Mouse (Mus musculus) inflammation-experienced regulatory T-cells (primary cell): Measurements from ENCODE around the gene Pars2. TPM values are rescaled to one million over a fixed set of nuclear protein-coding genes. Genes with fewer than 3 reads are reported as not detected.

Source experiments
- polyA plus RNA-seq, 2 experiments: library from polyadenylated mRNA; unstranded; fragments of 100-300 nt; shearing (Covaris generic); gene quantifications; one replicate each; pipeline ENCODE4 v1.2.1; 2017

The Pars2 gene
- 10 to 100 TPM; 11.8 to 13.5 TPM for polyA plus RNA-seq

GRCm38 (mm10) chr4:106650833-106651527 is at the start of gene Pars2:
Gene Pars2 (plus strand): TSS chr4:106651069.

GRCm38 (mm10) chr4:106617056-106617455 is 33.8 kb upstream of the Pars2 start, which contains the start of gene Lexm:
Gene Lexm (minus strand): TSS chr4:106617241.

GRCm38 (mm10) chr4:106622030-106622493 is 28.8 kb upstream of the Pars2 start, which contains the start of gene Ttc22:
Gene Ttc22 (plus strand): TSS chr4:106622432.

GRCm38 (mm10) chr4:106678442-106679118 is 27.7 kb downstream of the Pars2 start, which contains the start of gene Ttc4:
Gene Ttc4 (minus strand): TSS chr4:106678944.

Other genes with a start within 250 kb of the Pars2 start
- gene Pcsk9, start 186.7 kb upstream of the Pars2 start, polyA plus RNA-seq: under 1 TPM; 0.06 to 0.18 TPM
- not detected for gene Bsnd, start 158.8 kb upstream of the Pars2 start, polyA plus RNA-seq
- 1 to 10 TPM; 1.8 to 2.7 TPM for gene Dhcr24, start 90.0 kb upstream of the Pars2 start, polyA plus RNA-seq
- gene Lexm, start 33.8 kb upstream of the Pars2 start, polyA plus RNA-seq: 1 to 10 TPM in 1 of 2 experiments, not detected in 1; 1.2 TPM
- 1 to 10 TPM in 1 of 2 experiments, under 1 TPM in 1; 0.27 to 2.0 TPM for gene Ttc22, start 28.6 kb upstream of the Pars2 start, polyA plus RNA-seq
- 10 to 100 TPM; 66.8 to 75.7 TPM for gene Ttc4, start 27.9 kb downstream of the Pars2 start, polyA plus RNA-seq
- under 1 TPM; 0.06 to 0.42 TPM for gene Mroh7, start 79.9 kb downstream of the Pars2 start, polyA plus RNA-seq
- not detected for gene Fam151a, start 82.8 kb downstream of the Pars2 start, polyA plus RNA-seq
- gene Acot11, start 153.9 kb downstream of the Pars2 start, polyA plus RNA-seq: 10 to 100 TPM in 1 of 2 experiments, 1 to 10 TPM in 1; 5.0 to 14.4 TPM